Mouse (Mus musculus) embryo, embryonic 11.5 days (tissue): ENCODE data around the gene Olfr1443.
"Not testable (repeated sequence)": the region's sequence is repeated elsewhere in the genome, so short reads cannot be mapped to it uniquely, and the experiment has no call there.

Source experiments
- DNase-seq: peaks from one replicate; pipeline ENCODE4 v3.0.0-alpha.2; 2012; ENCODE audit warnings: low read depth, low spot score

The Olfr1443 gene

DNA sequence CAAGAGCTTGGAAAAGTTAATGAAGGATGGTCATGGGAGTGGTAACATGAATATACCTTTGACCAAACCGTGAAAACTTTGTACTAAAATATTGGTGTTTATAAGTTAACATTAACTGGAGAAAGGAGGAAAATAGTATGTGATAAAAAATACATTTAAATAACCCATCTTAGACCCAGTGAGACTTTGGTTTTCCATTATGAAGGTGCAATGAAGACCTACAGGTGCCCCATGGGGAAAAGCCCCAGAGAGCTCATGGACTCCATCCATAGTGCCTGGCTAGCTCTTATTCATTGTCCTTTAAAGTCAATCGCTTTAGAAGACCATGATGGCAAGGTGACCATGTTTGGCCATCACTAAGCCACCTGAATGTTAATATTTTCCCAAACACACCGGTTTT, at the start of gene Olfr1443:
Olfr1443 (plus strand) TSS at position 301 of the 400 bp plus-strand sequence.
- no peak for DNase-seq

DNA sequence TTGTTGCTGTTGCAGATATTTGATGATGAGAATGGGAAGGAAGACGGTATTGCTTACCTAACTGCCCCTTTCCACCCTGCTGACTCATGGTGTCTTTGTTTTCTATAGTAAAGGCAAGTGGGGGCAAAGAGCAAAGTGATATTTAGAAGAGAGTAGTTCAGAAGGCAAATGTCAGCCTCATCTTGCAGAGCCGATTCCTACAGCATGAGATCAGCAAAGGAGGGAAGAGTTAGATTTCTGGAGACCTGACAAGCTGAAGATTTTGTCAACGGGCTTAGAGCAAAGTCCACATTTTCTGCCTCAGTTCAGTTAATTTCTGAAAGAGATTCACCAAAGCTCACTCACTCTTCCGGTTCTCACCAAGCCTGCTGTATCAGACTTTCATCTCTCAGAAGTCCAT, 44.7 kb upstream of the Olfr1443 start, which contains the start of gene Glyat:
Glyat (plus strand) TSS at position 133 of the 400 bp plus-strand sequence.
- no peak for DNase-seq

DNA sequence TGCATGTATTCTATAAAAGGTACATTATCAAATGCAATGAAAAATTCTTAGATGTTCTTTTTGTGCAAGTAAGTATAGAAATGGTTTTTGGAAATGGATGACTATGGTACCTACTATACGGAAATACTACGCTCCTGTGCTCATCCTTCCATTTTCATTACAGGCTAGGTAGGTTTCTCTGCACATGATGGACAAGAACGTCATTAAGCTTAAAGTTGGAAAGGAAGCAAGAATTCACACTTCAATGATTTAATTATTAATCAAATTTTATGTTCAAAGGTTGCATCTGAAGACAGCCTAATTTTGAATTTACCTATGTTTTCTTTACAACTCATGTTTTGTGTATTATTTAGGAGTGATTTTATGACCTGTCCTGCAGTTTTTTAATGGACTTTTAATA, 43.7 kb upstream of the Olfr1443 start:
- DNase-seq, result no peak

DNA sequence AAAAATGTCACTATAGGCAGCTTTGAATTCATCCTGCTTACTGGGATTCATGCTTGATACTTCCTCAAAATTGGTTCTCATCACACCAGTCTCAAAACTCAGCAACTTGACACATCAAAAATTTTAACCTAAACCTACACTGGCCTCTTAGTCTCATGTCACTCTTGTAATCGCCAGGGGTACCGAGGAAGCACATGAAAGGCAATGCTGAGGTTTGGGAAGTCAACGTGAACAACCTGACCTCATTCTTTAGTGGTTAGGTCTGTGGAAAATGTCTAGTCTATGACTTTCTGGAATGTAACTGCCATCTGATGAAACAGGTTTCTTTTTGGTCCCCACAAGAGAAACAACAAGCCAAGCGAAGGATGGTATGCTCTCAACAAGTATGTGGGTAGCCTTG, 42.9 kb upstream of the Olfr1443 start:
- DNase-seq, result no peak

DNA sequence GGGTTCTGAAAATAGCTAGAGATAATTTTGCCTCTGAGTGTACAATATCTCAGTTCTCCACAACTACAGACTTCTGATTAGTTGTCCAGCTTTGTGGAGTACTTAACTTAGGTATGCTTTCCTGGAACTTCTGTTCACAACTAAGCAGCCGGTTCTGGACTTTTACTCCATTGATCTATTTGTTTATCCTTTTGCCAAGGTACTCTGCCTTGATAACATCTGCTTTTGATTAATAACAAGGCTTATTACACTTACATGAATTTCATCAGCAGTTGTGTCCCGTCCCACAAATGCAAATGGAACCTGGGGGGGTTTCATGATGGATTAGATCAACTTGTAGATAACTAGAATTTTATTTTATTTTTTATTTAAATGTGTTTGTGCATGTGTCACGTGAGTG, 41.0 kb upstream of the Olfr1443 start:
- DNase-seq, result no peak

DNA sequence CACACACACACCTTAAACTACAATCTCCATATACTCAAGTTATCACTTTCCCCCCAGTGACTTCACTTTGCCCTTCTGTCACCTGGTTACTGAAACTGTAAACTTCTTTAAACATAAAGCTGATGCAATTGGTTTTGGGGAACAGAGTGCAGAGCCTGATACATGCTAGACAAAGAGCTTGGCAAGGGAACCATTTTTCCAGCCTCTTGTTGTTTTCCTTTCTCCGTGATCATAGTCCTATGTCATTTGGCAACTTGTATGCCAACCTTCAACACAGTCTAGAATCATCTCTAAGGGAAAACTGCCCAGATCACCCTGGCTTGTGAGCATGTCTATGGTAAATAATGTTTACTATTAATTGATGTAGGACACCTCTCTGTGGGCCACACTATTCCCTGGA, 39.9 kb upstream of the Olfr1443 start:
- no peak for DNase-seq

DNA sequence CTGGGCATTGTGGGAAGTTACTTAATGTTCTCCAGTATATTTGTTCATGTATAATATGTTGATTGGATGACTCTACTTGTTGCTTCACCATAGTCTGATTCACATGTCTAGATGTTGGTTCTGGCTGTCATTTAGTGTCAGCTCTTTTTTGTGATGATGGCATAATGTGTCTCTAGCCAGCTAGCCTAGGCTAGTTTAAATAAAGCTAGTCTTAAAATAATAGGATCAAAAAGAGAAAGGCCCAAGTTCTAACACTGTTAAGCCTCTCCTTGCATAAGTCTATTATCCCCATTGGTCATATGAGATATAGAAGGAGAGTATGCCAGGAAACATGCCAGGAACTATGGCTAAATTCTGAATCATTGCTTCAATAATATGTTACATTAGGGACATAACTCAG, 28.4 kb upstream of the Olfr1443 start:
- DNase-seq, result no peak

DNA sequence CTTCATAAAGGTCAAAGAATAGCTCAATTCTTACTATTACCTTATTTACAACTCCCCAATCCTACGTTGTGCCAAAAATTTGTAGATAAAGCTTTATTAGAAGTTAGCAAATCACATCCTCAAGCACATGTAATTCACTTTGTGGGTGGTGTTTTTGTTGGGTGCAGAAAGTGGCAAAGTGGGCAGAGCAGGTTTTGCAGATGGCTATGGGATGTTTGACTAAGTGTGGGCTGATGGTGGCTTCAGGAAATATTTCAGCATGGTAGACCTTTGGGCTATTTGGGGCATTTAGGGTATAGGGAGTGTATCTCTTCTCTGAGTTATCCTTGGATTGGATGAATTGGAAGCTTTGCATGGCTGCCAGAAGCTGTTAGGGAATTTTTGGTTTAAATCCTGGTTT, 11.8 kb upstream of the Olfr1443 start:
- no peak for DNase-seq

DNA sequence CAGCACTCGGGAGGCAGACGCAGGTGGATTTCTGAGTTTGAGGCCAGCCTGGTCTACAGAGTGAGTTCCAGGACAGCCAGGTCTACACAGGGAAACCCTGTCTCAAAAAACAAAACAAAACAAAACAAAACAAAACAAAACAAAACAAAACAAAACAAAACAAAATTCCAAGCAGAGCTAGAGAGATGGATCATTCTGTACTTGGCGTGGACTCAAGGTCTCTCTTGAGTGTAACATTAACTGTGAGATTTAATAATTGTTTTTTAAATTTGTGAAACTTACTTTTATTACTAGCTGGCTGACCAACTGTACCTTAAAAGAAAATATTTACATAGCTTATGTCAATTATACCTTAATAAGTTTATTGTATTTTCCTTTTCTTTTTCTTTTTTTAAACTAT, 9.3 kb upstream of the Olfr1443 start:
- not testable (repeated sequence) for DNase-seq

DNA sequence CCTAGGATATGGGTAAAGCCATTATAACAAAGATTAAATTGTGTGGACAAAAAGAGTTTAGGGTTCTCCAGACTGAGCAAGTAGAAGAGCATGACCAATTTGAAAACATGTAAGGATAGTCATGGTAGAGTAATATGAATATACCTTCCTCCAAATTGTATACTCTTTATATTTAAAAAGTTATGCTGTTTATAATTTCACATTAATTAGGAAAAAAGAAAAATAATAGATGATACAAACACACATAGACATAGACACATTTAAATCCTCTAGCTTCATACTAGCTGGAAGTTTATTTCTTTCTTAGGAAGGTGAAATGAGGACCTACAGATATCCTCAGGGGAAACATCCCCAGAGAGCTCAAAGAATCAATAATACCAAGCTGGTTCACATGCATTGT, 7.8 kb upstream of the Olfr1443 start, which contains the start of gene Olfr1442:
Olfr1442 (plus strand) TSS at position 301 of the 400 bp plus-strand sequence.
- no peak for DNase-seq

DNA sequence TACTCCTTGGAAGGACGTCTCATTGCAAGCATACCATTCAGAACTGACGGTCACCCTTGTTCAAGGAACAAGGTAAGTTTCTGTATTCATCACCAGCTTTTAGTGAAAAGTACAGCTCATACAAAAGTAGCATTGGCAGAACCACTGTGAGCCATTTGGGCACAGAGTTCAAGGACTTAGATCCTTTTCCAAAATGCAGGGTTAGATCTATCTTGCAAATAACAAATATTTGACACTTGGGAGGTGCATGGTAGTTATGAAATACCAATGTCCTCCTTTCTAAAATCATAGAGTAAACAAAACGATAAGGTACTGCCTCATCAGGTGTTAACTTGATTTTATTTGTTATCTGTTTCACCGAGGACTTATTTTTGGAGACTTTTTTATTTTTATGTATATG, 6.9 kb upstream of the Olfr1443 start:
- no peak for DNase-seq

DNA sequence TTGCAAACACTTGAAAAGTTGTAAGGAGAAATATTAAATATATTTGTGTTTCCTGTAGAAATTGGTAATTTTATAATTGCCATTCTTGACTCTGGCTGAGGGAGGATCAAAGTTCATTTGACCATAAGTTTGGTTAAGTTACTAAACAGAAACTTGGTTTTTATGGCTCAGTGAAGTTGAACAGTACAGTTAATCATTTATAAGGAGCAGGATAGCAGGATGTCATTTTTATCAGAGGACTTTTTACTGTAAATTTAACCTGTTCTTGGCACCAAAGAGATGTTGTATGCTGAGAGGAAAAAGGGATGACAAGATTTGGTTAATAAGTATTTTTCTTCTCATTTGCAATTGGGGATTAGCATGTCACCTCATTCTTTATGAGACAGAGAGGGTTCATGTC, 6.7 kb downstream of the Olfr1443 start:
- DNase-seq, result no peak

DNA sequence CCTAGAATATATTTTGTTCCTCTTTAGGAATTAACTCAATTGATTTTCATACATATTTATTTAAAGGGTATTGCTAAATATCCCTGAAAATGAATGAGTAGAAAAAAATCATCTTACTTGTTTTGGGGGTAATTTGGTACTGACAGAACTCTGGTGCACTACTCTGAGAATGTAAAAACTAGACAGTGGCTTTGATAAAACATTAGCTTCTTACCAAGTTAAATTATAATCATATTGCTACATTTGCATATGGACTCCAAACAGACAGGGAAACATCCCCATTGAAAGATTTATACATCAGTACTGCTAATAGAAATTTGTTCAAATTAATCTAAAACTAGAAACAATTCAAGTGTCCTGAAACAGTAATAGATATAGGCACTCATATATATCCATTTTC, 7.3 kb downstream of the Olfr1443 start:
- no peak for DNase-seq

DNA sequence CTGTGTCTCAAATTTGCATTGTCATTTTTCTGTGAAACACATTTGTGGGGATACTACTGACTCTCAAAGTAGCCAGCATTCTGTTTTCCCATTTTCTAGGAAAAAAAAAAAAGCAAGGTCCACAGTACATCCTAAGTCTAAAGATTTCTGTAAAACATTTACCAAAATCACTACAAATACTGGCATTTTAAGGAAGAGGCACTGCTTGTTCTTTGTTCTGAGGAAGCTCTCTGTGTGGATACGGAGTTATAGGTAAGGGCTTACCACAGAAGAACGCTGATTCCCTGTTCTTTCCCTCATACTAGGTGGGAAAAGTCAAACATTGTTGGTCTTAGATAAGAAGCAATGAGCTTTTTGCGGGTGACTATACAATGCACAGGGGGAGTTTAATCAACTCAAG, 17.7 kb downstream of the Olfr1443 start, which contains the start of gene Keg1:
Keg1 (plus strand) TSS at position 197 of the 400 bp plus-strand sequence.
- no peak for DNase-seq

DNA sequence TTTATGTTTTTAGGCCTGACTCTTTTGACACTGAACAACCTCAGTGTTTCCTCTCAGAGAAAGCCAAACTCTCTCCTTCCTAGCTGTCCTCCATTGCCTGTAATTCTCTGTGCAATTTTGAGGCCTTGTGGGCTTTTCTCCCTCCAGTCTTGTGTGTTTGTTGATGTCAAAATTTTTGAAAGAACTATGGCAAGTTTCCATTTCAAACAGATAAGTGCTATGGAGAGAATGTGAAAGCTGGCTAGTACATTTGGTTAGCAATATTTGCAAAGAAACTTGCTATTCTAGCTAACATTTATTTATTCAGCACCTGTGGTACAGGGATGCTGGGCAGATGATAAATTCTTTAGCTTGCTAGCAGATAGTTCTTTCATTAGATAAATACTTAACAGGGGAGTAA, 18.3 kb downstream of the Olfr1443 start:
- DNase-seq, result no peak

DNA sequence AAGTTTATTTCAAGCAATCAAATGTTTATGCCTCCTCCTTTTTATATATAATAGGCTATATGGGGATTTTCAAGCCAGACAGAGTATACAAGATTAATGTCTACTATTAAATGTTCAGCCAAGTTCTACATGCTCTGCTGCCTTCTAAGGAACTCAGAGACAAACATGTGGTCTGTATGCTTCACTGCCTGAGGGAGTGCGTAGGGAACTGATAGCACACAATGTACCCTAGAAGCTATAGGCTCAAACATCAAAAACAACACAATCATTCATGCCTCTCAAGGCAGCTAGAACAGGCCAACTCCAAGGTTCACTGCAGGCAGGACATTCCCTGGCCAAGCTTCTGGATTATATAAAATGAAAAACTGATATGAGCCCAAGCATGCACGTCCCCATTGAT, 30.5 kb downstream of the Olfr1443 start:
- DNase-seq, result no peak

DNA sequence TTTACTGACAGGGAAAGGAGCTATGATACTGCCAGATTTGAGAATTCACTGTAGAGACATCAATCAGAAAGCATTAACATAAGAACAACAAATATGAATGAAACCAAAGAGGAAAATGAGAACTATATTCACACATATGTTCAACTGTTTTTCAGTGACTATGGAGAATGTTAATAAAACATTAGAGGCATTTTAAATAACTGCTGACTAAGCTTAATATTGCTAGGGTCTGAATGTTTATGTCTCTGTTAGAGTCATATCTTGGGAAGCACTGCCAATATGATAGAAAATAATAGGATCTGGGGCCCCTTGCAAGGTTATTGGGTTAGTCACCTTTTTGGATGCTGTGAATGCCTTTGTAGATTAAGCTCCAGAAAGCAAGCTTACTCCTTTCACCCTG, 31.1 kb downstream of the Olfr1443 start:
- DNase-seq, result no peak

DNA sequence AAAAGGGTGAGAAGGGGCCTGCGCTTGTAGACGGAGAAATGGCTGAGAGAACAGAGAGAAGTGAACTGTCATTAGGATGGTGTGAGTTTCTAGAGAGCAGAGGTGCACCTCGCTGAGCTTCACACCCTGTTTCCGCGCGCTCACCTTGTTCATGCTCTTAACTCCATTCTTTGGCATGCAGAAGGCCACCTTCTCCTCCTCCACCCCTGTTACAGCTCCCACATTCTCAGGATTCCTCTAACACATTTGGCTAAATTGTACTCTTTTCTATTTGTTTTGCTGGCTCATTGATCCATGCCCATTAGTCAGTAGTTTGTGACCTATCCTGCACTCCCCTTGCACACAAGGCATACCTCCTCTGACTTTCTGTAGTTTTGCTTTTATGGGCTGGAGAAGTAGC, 41.3 kb downstream of the Olfr1443 start:
- DNase-seq, result no peak

DNA sequence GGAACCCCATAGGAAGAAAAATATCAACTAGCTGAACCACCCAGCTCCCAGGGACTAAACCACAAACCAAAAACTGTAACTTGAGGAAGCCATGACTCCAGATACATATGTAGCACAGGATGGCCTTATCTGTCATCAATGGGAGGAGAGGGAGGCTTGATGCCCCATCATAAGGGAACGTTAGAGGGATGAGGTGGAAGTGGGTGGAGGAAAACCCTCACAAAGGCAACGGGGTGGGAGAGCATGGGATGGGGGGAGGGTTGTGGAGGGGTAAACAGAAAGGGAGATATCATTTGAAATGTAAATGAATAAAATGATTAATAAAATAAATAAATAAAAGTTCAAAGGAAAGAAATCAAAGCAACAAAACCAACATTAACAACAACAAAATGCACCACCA, 42.6 kb downstream of the Olfr1443 start:
- no peak for DNase-seq

DNA sequence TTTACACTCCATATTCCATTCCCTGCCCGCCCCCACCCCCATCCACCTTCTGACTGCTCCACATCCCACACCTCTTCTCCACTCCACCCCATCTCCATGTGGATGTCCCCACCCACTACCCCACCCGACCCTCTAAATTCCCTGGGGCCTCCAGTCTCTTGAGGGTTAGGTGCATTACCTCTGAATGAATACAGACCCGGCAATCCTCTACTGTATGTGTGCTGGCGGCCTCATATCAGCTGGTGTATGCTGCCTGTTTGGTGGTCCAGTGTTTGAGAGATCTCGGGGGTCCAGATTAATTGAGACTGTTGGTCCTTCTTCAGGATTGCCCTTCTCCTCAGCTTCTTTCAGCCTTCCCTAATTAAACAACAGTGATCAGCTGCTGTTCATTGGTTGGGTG, 43.0 kb downstream of the Olfr1443 start:
- DNase-seq, result not testable (repeated sequence)

DNA sequence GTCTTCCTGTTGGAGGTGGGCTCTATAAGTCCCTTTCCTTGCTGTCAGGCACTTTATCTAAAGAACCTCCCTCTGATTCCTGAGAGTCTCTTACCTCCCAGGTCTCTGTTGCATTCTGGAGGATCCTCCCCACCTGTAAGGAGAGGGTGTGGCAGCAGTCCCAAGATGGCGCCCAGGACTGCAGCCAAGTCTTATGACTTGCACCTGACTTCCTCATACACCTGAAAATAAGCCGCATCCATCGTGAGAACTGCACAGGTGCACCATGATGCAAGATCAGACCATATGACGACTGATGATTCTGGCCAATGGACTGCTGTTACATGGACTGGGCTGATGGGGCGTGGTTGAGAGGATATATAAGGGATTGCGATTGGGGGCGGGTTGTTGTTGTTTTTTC, 43.7 kb downstream of the Olfr1443 start:
- DNase-seq, result not testable (repeated sequence)

DNA sequence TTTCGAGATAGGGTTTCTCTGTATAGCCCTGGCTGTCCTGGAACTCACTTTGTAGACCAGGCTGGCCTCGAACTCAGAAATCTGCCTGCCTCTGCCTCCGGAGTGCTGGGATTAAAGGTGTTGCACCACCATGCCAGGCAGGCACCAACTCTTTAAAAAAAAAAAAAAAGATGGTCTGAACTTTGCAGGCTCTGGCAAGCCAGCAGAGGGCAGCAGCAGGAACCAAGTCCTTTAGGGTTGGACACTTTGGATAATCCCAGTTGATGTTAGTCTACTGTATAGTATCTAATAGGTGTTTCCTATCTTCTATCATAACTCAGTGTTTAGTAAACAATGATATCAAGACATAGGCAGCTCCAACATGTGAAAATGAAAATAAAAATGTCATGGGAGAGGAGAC, 44.4 kb downstream of the Olfr1443 start:
- no peak for DNase-seq

DNA sequence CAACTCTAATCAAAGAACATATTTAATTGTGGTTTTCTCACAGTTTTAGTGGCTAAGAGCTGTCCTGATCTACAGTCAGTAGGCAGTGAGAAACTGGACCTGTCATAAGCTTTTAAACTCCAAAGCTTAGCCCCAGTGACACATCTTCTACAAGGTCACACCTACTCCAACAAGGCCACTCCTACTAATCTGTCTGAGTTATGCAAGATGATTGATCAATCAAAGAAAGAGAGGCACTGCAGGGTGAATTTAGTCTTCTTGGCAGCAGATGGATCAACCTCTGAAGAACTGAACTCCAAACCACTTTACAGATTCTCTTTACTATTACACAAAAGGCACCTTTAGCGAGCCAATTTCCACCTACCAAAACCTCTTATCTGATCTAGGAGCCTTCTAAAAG, 47.9 kb downstream of the Olfr1443 start:
- no peak for DNase-seq

DNA sequence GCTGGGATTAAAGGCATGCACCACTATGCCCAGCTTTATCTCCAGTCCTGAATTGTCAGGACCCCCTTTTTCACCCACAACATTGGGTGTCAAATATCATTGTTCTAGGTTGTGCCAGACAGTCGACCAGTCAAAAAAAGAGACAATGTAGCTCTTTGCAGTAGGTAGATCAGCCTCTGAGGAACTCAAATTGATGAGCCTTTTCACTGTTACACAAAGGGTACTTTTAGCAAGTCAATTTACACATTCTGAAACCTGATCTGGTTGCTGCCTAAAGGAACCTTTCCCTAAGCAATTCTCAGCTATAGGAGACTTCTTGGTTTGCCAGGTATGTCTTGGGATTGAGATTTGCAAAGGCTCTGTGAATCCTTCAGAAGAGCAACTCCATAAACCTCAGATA, 53.1 kb downstream of the Olfr1443 start:
- DNase-seq, result no peak
